Comparison of ENCODE assay signal across 30 mouse cellular contexts in genomic region chr9:61632602-61633001, GRCm38 (mm10).
"Had no signal": no experiment of that assay in that cellular context is flagged by ENCODE, and none has a peak within 500 bp of the region (broad histone marks: within the 10 kb centered on the region; RNA-seq: fewer than 3 reads in every experiment).

No protein-coding gene starts in this region.

- ATAC-seq: liver, embryonic 12.5 days; liver, postnatal 0 days; lung, postnatal 0 days; midbrain, embryonic 13.5 days; midbrain, embryonic 15.5 days; midbrain, embryonic 16.5 days had no signal

- H3K4me2 ChIP-seq: limb, embryonic 12.5 days; limb, embryonic 13.5 days; limb, embryonic 15.5 days; liver, embryonic 11.5 days; liver, embryonic 12.5 days; liver, embryonic 13.5 days; liver, embryonic 15.5 days; lung, embryonic 14.5 days; lung, embryonic 15.5 days; midbrain, embryonic 12.5 days; midbrain, embryonic 13.5 days; midbrain, embryonic 15.5 days; neural tube, embryonic 12.5 days; neural tube, embryonic 13.5 days had no signal

- H3K4me3 ChIP-seq: limb, embryonic 10.5 days; limb, embryonic 12.5 days; limb, embryonic 13.5 days; limb, embryonic 15.5 days; liver, embryonic 12.5 days; liver, embryonic 13.5 days; liver, embryonic 15.5 days; lung, embryonic 15.5 days; megakaryocyte, embryonic 14.5 days; midbrain, embryonic 12.5 days; midbrain, embryonic 13.5 days; midbrain, embryonic 15.5 days; neural tube, embryonic 12.5 days; neural tube, embryonic 13.5 days had no signal

- H3K9ac ChIP-seq: limb, embryonic 12.5 days; limb, embryonic 13.5 days; limb, embryonic 15.5 days; liver, embryonic 12.5 days; liver, embryonic 13.5 days; liver, embryonic 14.5 days; liver, embryonic 15.5 days; liver, postnatal 0 days; lung, embryonic 14.5 days; lung, embryonic 15.5 days; midbrain, embryonic 12.5 days; midbrain, embryonic 13.5 days; midbrain, embryonic 15.5 days; neural tube, embryonic 12.5 days; neural tube, embryonic 13.5 days had no signal

- DNase-seq: left cerebral cortex, postnatal 4 days; liver; liver, embryonic 13.5 days; liver, postnatal 0 days; lung, adult 18-20 months; lung, adult 2 months; lung, embryonic 14.5 days; lung, postnatal 10 days; lung, postnatal 14 days; lung, postnatal 36 days; lung, postnatal 4 days; midbrain, embryonic 14.5 days had no signal

- H3K9me3 ChIP-seq: limb, embryonic 10.5 days; limb, embryonic 12.5 days; limb, embryonic 13.5 days; limb, embryonic 15.5 days; liver, embryonic 12.5 days; liver, embryonic 13.5 days; liver, embryonic 15.5 days; lung, embryonic 15.5 days; midbrain, embryonic 12.5 days; midbrain, embryonic 13.5 days; midbrain, embryonic 15.5 days; neural tube, embryonic 12.5 days; neural tube, embryonic 13.5 days had no signal

- H3K36me3 ChIP-seq: limb, embryonic 10.5 days; limb, embryonic 12.5 days; limb, embryonic 13.5 days; limb, embryonic 15.5 days; liver, embryonic 12.5 days; liver, embryonic 13.5 days; liver, embryonic 15.5 days; lung, embryonic 15.5 days; midbrain, embryonic 12.5 days; midbrain, embryonic 13.5 days; midbrain, embryonic 15.5 days; neural tube, embryonic 12.5 days; neural tube, embryonic 13.5 days had no signal

- H3K4me1 ChIP-seq: liver, embryonic 12.5 days; liver, embryonic 13.5 days; liver, embryonic 15.5 days; lung, embryonic 15.5 days; megakaryocyte, embryonic 14.5 days; midbrain, embryonic 15.5 days; neural tube, embryonic 12.5 days had no signal

- H3K27me3 ChIP-seq: liver, embryonic 15.5 days; lung, embryonic 15.5 days; midbrain, embryonic 15.5 days had no signal

- H3K27ac ChIP-seq: limb, embryonic 12.5 days; limb, embryonic 13.5 days; limb, embryonic 15.5 days; liver, embryonic 12.5 days; liver, embryonic 13.5 days; liver, embryonic 14.5 days; liver, embryonic 15.5 days; lung, embryonic 15.5 days; macrophage; midbrain, embryonic 12.5 days; midbrain, embryonic 13.5 days; midbrain, embryonic 15.5 days; neural tube, embryonic 12.5 days; neural tube, embryonic 13.5 days had no signal
